Mouse (Mus musculus): Measurements from ENCODE around the gene Rhcg. TPM values are rescaled to one million over a fixed set of nuclear protein-coding genes. Genes with fewer than 3 reads are reported as not detected.

Gene Rhcg
- polyA plus RNA-seq, 1 experiment from 2014 or later: 0.67 TPM

DNA sequence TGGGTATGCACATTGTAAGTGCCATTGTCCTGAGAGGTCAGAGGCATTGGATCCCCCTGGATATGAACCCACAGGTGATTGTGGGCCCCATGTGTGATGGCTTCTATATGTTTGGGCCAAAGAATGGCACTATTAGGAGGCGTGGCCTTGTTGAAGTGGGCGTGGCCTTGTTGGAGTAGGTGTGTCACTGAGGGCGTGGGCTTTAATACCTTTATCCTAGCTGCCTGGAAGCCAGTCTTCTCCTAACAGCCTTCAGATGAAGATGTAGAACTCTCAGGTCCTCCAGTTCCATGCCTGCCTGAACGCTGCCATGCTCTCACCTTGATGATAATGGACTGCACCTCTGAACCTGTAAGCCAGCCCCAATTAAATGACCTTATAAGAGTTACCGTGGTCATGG lies 55.1 kb downstream of the Rhcg start:
- Histone ChIP-seq H3K27me3 (ENCODE audit: insufficient read depth, poor library complexity, severe bottlenecking) (peaks cover 80% of the 10 kb centered on the region), H3K4me3 (no peak overlapping the region), H3K27ac (no peak overlapping the region), H3K9me3 (no peaks in the 10 kb centered on the region), H3K4me1 (replicated peaks) (peaks cover 10% of the 10 kb centered on the region), H3K36me3 (no peaks in the 10 kb centered on the region)
- 52% methylated on average over 5 of the region's 5 CpGs for WGBS
- DNase-seq (ENCODE audit: low spot score): no peak

DNA sequence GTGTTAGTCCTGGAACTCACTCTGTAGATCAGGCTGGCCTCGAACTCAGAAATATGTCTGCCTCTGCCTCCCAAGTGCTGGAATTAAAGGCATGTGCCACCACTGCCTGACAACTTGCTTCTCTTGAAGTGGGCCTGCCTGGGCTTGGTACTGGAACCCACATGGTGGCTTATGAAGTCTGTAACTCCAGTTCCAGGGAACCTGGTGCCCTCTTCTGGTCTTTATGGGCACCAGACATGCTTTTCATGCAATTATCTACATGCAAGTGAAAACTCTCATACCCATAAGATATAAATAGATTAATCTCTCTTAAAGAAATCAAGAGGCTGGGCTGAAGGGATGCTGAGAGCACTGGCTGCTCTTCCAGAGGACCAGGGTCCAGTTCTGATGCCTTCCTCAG lies 58.8 kb downstream of the Rhcg start:
- Histone ChIP-seq H3K36me3 (no peaks in the 10 kb centered on the region), H3K27me3 (ENCODE audit: insufficient read depth, poor library complexity, severe bottlenecking) (peaks cover 93% of the 10 kb centered on the region), H3K9me3 (no peaks in the 10 kb centered on the region), H3K4me3 (no peak overlapping the region), H3K27ac (no peak overlapping the region), H3K4me1 (replicated peaks) (peaks cover 23% of the 10 kb centered on the region)
- DNase-seq (ENCODE audit: low spot score): no peak
- 77% methylated on average over 1 of the region's 1 CpGs for WGBS

DNA sequence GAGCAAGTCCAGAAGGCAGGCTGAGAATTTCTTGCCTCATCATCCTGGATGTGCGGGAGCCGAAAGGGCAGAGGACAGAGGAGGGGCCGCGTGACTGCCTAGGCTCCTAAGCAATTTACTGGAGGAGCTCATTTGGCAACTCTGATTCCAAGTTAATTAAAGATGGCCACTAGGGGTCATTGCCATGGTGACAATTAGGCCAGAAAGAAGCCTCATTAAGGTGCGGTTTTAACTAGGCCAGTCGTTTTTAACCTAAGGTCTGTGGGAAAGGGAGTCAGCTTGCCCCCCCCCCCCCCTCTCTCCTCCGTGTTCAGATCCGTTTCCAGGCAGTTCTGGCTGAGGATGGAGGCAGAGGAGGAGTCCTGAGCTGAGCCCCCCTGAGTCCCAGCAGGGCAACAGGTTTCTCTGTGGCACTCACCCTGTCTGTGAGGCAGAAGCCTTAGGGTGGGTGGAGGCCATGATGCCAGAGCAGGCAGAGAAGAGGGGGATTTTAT lies 59.7 kb downstream of the Rhcg start:
- peak overlapping the region; percentile 41; the same call in 1 of the 2 replicates for H3K27ac ChIP-seq
- H3K36me3 ChIP-seq: no peaks in the 10 kb centered on the region
- no peak for DNase-seq (ENCODE audit: low spot score)
- H3K27me3 ChIP-seq (ENCODE audit: insufficient read depth, poor library complexity, severe bottlenecking): peaks cover 98% of the 10 kb centered on the region
- H3K4me3 ChIP-seq: no peak overlapping the region
- WGBS: 5% methylated on average over 8 of the region's 8 CpGs
- H3K4me1 ChIP-seq (replicated peaks): peaks cover 23% of the 10 kb centered on the region
- no peaks in the 10 kb centered on the region for H3K9me3 ChIP-seq

DNA sequence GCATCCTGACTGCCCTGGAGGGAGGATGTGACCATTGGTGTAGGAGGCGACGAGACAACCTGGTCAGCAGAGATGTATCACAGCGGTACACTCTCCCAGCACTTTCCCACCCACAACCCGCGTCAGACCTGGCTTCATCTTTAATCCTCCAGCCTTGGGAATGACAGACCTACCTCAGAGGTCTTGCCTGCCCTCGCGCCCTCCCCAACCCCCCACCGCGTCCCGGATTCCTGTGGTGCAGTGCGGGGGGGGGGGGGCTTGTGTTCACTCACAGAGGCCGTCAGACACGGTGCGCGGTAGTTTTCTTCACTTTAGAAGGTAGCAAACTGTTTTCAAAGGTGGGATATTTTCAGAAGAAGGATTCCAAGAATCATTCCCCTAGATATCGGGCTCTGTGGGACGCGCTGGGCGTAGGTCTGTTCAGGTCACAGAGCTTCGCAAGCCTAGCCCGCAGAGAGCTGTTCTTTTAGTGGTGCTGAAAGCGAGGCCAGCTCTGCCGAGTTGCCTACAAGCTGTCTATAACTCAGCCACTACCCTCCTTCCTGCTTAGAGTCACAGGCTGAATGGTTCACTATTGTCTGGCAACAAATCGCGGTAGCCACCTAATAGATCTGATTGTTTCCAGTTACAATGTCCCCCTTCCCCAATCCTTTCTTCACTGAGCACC lies 62.0 kb downstream of the Rhcg start:
- peak; percentile 70 for DNase-seq (ENCODE audit: low spot score)
- peak overlapping the region; percentile 20 for H3K4me3 ChIP-seq
- no peaks in the 10 kb centered on the region for H3K36me3 ChIP-seq
- no peaks in the 10 kb centered on the region for H3K9me3 ChIP-seq
- WGBS: 2% methylated on average over 25 of the region's 25 CpGs
- H3K27me3 ChIP-seq (ENCODE audit: insufficient read depth, poor library complexity, severe bottlenecking): peaks cover 100% of the 10 kb centered on the region
- H3K4me1 ChIP-seq (replicated peaks): peaks cover 23% of the 10 kb centered on the region
- H3K27ac ChIP-seq: no peak overlapping the region

DNA sequence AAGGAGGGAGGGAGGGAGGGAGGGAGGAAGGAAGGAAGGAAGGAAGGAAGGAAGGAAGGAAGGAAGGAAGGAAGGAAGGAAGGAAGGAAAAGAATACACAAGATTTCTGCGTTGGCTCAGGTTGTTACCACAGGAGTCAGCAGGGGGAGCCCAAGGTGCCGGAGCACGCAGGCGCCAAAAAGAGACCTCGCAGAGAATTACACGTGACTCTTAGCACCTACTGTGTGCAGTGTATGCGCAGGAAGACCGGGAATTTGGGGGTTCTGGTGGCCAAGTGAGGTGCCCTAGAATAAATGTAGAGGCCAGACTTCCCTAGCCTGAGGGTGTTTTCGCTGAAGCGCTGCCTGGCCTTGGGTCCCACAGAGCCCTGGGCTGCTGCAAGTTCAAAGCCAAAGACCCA lies 64.8 kb downstream of the Rhcg start:
- DNase-seq (ENCODE audit: low spot score): no peak
- no peak overlapping the region for H3K27ac ChIP-seq
- no peak overlapping the region for H3K4me3 ChIP-seq
- 3% methylated on average over 10 of the region's 10 CpGs for WGBS
- H3K36me3 ChIP-seq: no peaks in the 10 kb centered on the region
- peaks cover 100% of the 10 kb centered on the region for H3K27me3 ChIP-seq (ENCODE audit: insufficient read depth, poor library complexity, severe bottlenecking)
- no peaks in the 10 kb centered on the region for H3K9me3 ChIP-seq
- peaks cover 40% of the 10 kb centered on the region for H3K4me1 ChIP-seq (replicated peaks)

DNA sequence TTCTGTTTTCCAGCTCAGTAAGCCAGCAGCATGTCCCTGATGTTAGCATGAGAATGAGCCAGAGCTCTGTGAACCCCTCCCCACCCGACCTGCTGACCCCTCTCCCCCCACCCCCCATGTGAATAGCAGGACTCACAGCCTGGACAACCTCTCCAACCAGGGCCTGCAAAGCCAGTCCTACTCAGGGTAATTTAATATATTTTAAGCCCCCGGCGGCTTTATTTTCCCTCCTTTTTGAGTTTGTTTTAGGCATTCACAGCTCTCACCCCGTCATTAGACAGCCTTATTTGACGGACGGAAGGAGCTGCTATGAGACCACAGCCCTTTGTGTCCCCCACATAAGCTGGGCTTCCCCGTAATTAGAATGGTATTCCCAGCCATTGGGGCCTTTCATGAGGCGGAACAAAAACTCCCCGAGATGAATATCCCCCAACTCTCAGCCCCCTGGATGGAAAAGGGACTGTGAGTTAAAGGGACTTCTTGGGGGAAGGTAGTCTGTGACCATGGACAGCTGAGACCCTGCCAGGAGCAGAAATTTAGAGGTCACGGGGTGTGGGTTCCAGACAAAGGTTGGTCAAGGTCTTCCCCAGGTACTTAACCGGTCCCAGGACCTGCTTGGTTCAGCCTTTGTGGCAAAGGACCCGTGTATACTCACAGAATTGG lies 68.4 kb downstream of the Rhcg start:
- Histone ChIP-seq H3K27ac (peak overlapping the region; percentile 71), H3K27me3 (ENCODE audit: insufficient read depth, poor library complexity, severe bottlenecking) (peaks cover 99% of the 10 kb centered on the region), H3K4me3 (0 out of 2 replicates have a peak overlapping the region, but pooled peaks have one; percentile 14), H3K9me3 (no peaks in the 10 kb centered on the region), H3K36me3 (no peaks in the 10 kb centered on the region), H3K4me1 (replicated peaks) (peaks cover 56% of the 10 kb centered on the region)
- DNase-seq (ENCODE audit: low spot score): peak; percentile 49
- WGBS: 16% methylated on average over 12 of the region's 12 CpGs

DNA sequence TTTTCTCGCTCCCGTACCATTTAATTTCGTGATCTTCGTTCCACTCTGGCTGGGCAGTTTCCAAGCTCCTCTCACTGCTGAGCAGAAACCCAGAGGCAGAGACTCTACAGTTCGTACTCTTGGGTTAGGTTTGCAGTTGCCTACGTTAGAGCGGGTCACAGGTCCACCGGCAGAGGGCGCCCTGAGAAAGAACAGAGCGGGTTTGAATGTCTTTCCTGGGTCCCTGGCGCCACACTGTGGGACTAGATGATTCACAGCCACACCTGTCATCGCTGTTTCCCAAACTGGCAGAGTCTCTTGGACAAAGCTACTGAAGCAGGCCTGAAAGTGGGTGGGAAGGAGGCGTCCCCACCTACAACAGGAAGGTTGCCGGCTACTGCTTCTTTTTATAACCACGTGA lies 70.4 kb downstream of the Rhcg start:
- peak overlapping the region; percentile 67 for H3K27ac ChIP-seq
- H3K36me3 ChIP-seq: no peaks in the 10 kb centered on the region
- 1% methylated on average over 15 of the region's 15 CpGs for WGBS
- H3K4me3 ChIP-seq: no peak overlapping the region
- DNase-seq (ENCODE audit: low spot score): peak; percentile 90
- no peaks in the 10 kb centered on the region for H3K9me3 ChIP-seq
- H3K27me3 ChIP-seq (ENCODE audit: insufficient read depth, poor library complexity, severe bottlenecking): peaks cover 99% of the 10 kb centered on the region
- peaks cover 75% of the 10 kb centered on the region for H3K4me1 ChIP-seq (replicated peaks)

DNA sequence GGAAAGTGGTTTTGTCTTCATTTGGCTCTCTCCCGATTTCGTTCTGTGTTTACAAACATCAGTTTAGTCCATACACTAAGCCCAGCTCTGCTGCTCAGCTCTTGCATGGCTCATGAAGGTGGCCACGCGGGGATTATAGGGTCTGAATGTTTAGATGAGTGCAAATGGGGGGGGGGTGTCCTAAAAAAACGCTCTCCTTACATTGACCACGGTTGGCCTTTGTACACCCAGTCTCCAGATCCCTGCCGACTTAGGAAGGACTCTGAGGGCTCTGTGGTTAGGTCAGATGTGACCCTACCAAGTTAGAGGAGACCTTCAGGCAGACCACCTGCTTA lies 72.4 kb downstream of the Rhcg start:
- WGBS: 3% methylated on average over 7 of the region's 7 CpGs
- Histone ChIP-seq H3K4me3 (peak overlapping the region; percentile 46; the same call in 1 of the 2 replicates), H3K36me3 (no peaks in the 10 kb centered on the region), H3K9me3 (no peaks in the 10 kb centered on the region), H3K4me1 (replicated peaks) (peaks cover 74% of the 10 kb centered on the region), H3K27ac (peak overlapping the region; percentile 91), H3K27me3 (ENCODE audit: insufficient read depth, poor library complexity, severe bottlenecking) (peaks cover 99% of the 10 kb centered on the region)
- no peak for DNase-seq (ENCODE audit: low spot score)

DNA sequence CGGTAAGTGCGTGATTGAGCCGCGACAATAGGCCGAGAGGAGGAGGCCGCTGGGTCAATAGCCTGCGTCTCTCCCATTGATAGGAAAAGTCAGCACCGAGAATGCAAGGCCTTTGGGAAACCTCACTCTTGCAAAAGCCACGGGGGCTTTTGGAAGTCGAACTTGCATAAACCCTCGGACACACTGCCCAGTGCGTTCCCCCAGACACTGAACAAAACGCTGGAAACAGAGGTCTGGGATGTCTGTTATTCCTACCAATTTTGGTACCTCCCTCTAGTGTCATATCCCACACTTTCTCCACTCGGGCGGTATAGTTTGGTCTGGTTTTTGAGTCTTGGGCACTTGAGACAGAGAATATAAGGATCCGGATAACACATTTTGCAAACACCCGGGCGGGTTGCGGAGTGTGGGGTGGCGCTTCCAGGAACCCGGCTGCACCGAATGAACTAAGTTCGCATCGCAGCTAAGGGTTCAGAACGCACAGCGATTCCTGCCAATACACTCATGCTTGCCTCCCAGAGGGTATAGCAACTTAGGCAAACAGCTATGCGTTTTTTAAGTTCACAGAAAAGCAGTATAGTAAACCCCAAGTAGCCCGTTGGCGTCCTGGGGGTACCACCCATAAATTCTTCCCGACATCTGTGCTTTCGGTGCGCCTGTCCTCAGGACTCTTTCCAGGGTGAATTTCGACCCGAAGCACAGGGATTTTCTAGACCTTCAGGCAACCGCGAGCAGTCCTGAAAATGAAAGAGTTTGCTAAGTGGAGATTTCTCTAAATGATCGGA lies 73.0 kb downstream of the Rhcg start:
- DNase-seq (ENCODE audit: low spot score): peak; percentile 70
- 1% methylated on average over 37 of the region's 37 CpGs for WGBS
- Histone ChIP-seq H3K4me3 (peak overlapping the region; percentile 46), H3K4me1 (replicated peaks) (peaks cover 68% of the 10 kb centered on the region), H3K27me3 (ENCODE audit: insufficient read depth, poor library complexity, severe bottlenecking) (peaks cover 99% of the 10 kb centered on the region), H3K27ac (peak overlapping the region; percentile 91), H3K36me3 (no peaks in the 10 kb centered on the region), H3K9me3 (no peaks in the 10 kb centered on the region)

Other genes starting within 250 kb of the Rhcg start
- 0.27 and 0.58 TPM in 2 replicates for gene Rlbp1, start 230.6 kb downstream of the Rhcg start, polyA plus RNA-seq (2016; fragmentation: Nextera tagmentation; extraction: Ambion mirVana)
- 16.1 and 19.5 TPM in 2 replicates for gene Fanci, start 225.7 kb downstream of the Rhcg start, polyA plus RNA-seq (2016; fragmentation: Nextera tagmentation; extraction: Ambion mirVana)
- gene Polg, start 151.3 kb downstream of the Rhcg start, polyA plus RNA-seq (2016; fragmentation: Nextera tagmentation; extraction: Ambion mirVana): 38.5 and 43.0 TPM in 2 replicates
- 16.1 and 16.5 TPM in 2 replicates for gene Ticrr, start 42.5 kb upstream of the Rhcg start, polyA plus RNA-seq (2016; fragmentation: Nextera tagmentation; extraction: Ambion mirVana)
- 5.2 and 5.9 TPM in 2 replicates for gene Kif7, start 98.1 kb upstream of the Rhcg start, polyA plus RNA-seq (2016; fragmentation: Nextera tagmentation; extraction: Ambion mirVana)
- gene Plin1, start 115.2 kb upstream of the Rhcg start, polyA plus RNA-seq (2016; fragmentation: Nextera tagmentation; extraction: Ambion mirVana): not detected in 2 replicates
- gene Pex11a, start 125.5 kb upstream of the Rhcg start, polyA plus RNA-seq (2016; fragmentation: Nextera tagmentation; extraction: Ambion mirVana): 8.0 and 8.3 TPM in 2 replicates
- 0.47 and 0.52 TPM in 2 replicates for gene Wdr93, start 125.5 kb upstream of the Rhcg start, polyA plus RNA-seq (2016; fragmentation: Nextera tagmentation; extraction: Ambion mirVana)
- 0.12 TPM in 1 of 2 replicates, not detected in the other for gene Mesp1, start 176.1 kb upstream of the Rhcg start, polyA plus RNA-seq (2016; fragmentation: Nextera tagmentation; extraction: Ambion mirVana)
- gene Mesp2, start 193.1 kb upstream of the Rhcg start, polyA plus RNA-seq (2016; fragmentation: Nextera tagmentation; extraction: Ambion mirVana): 0.37 and 0.55 TPM in 2 replicates
- gene Anpep, start 243.4 kb upstream of the Rhcg start, polyA plus RNA-seq (2016; fragmentation: Nextera tagmentation; extraction: Ambion mirVana): 4.3 and 5.6 TPM in 2 replicates